Mouse (Mus musculus): Measurements from ENCODE around the gene Ndufaf3.

The Ndufaf3 gene

DNA sequence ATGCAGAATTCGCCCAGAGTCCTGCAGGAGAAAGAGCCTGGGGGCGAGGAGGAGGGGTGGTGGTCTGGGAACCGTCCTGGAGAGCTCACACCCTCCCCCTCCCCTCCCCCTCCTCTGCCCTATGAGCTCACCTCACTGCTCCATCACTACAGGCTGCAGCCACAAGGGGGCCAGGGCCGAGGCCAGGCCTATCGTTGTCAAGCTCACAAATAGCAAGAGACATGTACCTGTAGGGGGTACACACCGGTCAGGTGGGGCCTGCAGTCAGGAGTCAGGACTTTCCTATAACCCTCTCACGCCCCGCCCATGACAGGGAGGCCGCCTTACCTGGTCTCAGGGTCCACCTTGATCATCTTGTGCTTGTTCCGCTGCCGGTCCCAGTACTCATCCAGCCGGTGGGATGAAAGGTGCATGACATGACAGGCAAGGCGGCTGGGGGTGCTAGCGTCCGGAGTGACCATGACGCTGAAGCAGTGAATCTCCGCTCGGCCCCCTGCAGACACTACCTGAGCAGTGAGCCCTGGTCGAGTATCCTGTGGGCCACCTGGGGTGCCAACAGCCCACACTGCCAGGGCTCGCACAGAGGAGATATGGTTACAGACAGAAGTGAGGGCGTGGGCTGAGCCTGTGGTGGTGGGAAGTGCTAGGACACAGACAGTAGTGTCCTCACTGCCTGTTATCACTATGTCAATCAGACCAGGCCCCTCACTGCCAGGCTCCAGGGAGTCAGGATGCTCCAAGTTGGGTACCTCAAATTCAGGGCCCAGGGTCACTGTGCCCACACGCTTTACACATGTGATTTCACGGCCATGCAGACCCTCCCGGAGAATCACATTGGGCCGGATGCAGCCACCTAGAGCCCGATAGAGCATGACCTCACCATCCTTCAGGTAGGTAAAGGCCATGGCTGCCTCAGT lies 6.8 kb upstream of the Ndufaf3 start:
- DNase-seq (ENCODE audit: inconsistent age in 2 of 2, low spot score in 1 of 2) = peak; percentile 62 to 73

GRCm38 (mm10) chr9:108572321-108572720 lies 5.1 kb upstream of the Ndufaf3 start:
- DNase-seq (ENCODE audit: inconsistent age in 2 of 2, low spot score in 1 of 2) = no peak

- no peak for DNase-seq (ENCODE audit: inconsistent age in 2 of 2, low spot score in 1 of 2)
These were observed 4.3 kb upstream of the Ndufaf3 start for GRCm38 (mm10) chr9:108571401-108571973.

GRCm38 (mm10) chr9:108570207-108570896 lies 3.1 kb upstream of the Ndufaf3 start:
- DNase-seq (ENCODE audit: inconsistent age in 2 of 2, low spot score in 1 of 2) = peak; percentile 82 to 93

DNA sequence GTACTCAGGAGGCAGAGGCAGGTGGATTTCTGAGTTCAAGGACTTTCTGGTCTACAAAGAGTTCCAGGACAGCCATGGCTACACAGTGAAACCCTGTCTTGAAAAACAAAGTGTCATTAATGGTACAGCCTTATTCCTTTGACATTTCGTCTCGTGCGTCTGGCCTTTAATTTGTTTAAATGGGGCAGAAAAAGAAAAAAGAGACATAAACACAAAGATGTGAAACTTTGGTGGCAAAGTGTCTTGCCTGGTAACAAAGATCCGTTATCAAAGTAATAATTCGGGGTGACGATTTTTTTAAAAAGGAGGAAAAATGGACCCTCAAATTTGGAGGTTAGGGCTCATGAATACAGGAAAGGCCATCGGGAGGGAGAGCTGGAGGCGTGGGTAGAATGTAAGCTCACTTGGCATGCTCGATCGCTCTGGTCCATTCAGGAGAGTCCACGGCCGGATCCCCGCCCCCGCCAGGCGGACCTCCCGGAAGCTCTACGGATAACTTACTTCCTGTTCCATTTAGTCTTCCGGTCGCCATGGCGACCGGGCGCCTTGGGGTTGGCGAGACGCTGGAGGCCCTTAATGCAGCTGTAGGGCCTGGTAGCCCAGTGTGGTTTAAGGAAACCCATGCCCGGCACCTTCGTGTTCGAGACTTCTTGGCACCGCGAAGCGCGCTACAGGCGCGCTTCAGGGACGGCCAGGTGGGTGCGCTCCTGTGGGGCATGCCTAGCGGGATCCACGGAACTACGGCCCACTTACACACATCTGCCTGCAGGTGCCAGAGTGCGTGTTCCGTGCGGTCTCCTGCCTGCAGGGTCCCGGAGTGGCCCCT lies 2.4 kb upstream of the Ndufaf3 start, which contains the start of gene Dalrd3:
Gene Dalrd3 (plus strand): TSS at position 506 of the 826 bp plus-strand sequence.
- DNase-seq (ENCODE audit: inconsistent age in 2 of 2, low spot score in 1 of 2) = peak; percentile 94 to 97

GRCm38 (mm10) chr9:108568511-108568921 lies 1.3 kb upstream of the Ndufaf3 start:
- peak; percentile 35 to 55 for DNase-seq (ENCODE audit: inconsistent age in 2 of 2, low spot score in 1 of 2)

DNA sequence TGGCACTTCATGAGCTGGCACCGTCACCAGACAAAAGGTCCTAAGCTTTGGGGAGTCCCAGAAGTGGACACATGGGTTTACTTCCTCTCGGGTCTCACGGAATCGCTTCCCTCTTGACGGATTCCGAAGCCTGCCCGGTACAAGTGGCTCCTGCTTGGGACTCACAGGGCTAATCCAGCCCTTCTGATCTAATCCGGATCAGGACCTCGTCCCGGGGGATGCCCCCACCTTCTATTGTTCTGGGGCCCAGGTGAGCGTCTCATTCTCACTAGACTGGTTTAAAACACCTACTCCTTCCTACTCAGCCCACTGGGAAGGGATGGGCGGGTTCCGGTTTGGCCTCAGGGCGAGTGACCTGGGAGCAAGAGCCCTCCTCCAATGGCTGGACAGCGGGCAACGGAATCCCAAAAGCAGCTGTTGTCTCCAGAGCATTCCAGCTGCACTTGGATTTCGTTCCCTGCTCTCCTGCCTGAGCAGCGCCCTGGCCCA lies 741 bp upstream of the Ndufaf3 start:
- peak in 1 of 2 experiments; percentile 54 for DNase-seq (ENCODE audit: inconsistent age in 2 of 2, low spot score in 1 of 2)

DNA sequence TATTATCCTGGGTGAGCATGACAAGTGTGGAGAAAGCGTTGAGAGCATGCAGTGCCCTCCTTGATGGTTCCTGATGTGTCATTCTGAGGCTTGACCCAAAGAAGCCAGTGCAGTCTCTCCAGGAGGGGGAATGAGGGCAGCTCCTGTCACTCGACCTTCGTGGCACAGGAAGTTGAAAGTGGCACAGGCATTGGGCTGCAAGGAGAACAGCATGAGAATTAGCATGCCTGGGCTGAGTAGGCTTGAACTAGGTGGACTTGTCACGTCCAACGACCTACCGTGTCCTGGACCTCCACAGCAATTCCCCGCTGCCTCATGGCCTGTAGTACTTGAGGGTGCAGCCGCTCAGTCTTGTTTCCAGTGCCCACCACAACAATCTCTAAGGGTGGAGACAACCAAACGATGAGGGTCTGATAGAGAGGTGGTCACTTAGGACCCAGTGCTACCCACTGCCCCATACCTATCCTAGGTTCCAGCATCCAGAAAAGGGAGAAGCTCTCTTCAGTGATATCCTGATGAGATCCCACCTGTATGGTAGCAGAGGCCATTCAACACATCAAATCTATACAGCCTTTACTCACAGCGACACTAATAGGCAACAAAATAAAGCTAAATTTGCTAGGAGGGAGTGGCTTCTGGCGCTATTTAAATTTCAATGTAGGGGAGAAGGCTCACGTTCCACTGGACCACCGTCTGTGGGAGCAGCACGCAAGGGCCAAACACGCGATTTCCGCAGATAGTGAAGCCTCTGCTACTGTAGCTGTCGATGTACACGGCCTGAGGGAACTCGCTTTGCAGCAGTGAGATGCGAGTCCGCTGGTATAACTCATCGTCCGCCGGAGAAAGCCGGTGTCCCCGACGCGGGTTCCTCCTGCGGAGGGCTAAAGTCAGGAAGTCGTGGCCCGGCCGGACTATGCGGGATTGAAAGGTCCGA lies 1.1 kb downstream of the Ndufaf3 start:
- DNase-seq (ENCODE audit: inconsistent age in 2 of 2, low spot score in 1 of 2) = peak; percentile 34 to 66

- DNase-seq (ENCODE audit: inconsistent age in 2 of 2, low spot score in 1 of 2) = no peak
These were observed 3.1 kb downstream of the Ndufaf3 start for GRCm38 (mm10) chr9:108564131-108564530.

GRCm38 (mm10) chr9:108563671-108564070 lies 3.6 kb downstream of the Ndufaf3 start:
- no peak for DNase-seq (ENCODE audit: inconsistent age in 2 of 2, low spot score in 1 of 2)

DNA sequence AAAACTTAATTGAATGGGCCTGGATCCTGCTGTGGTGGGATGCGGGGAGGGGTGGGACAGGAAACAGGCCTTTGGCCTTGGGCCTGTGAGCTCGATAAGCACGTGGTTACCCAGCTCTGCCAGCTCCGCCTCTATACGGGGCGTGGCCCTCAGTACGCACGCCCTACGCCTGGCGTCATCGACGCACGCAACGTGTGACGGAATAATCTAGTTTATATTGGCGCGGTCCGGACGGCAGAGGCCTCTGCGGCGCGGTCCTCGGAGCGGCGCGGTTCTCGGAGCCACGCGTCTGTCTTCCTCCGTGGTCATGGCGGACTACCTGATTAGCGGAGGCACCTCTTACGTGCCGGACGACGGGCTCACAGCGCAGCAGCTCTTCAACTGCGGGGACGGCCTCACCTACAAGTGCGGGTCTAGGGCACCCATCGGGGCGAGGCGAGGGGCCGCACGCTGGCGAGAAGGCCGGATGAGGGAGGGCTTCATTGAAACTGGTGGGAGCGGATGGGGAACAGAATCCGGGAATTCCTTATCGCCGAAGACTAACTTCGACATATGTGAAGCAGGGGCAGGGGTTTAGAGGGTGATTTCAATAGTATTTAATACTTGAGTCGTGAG lies 6.9 kb downstream of the Ndufaf3 start, which contains the start of gene Impdh2:
Gene Impdh2 (plus strand): TSS at position 60 of the 615 bp plus-strand sequence.
- peak; percentile 96 to 98 for DNase-seq (ENCODE audit: inconsistent age in 2 of 2, low spot score in 1 of 2)

- DNase-seq (ENCODE audit: inconsistent age in 2 of 2, low spot score in 1 of 2) = no peak
These were observed 8.1 kb downstream of the Ndufaf3 start for GRCm38 (mm10) chr9:108559169-108559568.

DNA sequence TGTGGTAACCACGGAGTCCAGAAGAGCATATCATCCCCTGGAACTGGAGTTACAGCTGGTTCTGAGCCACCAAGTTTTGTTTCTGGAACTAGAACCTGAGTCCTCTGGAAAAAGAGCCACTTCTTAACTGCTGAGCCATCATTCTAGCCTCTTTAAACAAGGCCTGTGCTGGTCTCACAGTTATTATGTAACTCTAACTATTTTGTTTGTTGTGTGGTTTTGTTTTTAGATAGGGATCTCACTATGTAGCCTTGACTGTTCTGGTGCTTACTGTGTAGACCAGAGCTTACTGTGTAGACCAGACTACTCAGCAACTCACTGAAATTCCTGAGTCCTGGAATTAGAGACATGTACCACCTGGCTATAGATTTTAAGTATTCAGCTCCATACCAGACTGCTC lies 20.4 kb downstream of the Ndufaf3 start:
- no peak for DNase-seq (ENCODE audit: inconsistent age in 2 of 2, low spot score in 1 of 2)

GRCm38 (mm10) chr9:108545986-108546385 lies 21.2 kb downstream of the Ndufaf3 start:
- no peak for DNase-seq (ENCODE audit: inconsistent age in 2 of 2, low spot score in 1 of 2)

- DNase-seq (ENCODE audit: inconsistent age in 2 of 2, low spot score in 1 of 2) = no peak
These were observed 26.4 kb downstream of the Ndufaf3 start for GRCm38 (mm10) chr9:108540846-108541245.

DNA sequence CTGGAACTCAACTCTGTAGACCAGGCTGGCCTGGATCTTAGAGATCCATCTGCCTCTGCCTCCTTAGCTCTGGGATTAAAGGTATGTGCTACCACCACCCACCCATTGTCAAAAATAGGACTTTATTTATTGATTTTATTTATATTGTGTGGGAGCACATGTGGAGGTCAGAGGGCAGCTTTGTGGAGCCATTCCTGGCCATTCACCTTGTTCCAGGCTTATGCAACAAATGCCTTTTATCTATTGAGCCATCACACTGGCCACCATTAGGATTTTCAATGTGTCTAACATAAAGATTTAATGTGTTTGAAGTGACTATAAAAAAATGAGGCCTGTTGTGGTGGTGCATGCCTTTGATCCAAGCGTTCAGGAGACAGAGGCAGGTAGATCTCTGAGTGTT lies 35.7 kb downstream of the Ndufaf3 start:
- no peak for DNase-seq (ENCODE audit: inconsistent age in 2 of 2, low spot score in 1 of 2)

- peak in 1 of 2 experiments; percentile 51 for DNase-seq (ENCODE audit: inconsistent age in 2 of 2, low spot score in 1 of 2)
These were observed 36.3 kb downstream of the Ndufaf3 start for GRCm38 (mm10) chr9:108530954-108531353.

DNA sequence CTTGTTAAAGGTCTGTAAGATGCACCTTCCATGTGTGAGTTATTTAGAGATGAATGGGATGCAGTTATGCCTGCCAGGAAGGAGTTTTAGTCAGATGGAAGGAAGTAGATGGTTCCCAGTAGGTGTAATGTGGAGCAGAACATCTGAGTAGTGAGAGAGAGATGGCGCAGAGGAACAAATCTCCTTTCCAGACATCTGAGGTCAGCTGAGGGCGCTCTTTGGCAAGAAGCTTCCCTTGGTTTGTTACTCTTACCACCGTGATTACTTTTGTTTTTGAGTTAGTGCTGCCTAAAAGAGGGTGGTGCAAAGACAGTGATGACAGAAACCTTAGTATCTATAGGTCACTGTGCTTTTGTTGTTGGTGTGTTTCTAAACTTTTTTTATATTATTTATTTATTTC lies 41.8 kb downstream of the Ndufaf3 start:
- DNase-seq (ENCODE audit: inconsistent age in 2 of 2, low spot score in 1 of 2) = no peak

DNA sequence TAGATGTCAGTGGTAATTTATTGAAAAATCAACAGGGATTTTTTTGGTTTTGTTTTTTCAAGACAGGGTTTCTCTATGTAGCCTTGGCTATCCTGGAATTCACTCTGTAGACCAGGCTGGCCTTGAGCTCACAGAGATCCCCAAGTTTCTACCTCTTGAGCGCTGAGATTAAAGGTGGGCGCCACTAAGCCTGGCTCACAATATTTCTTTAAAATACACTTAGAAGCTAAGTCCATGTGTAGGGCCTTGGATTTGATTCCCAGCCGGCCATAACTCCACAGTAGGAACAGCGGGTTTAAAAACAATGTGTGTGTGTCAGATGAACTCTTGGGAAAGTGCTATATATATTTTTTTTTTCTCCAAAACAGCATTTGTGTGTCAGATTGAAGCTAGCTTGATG lies 43.9 kb downstream of the Ndufaf3 start:
- no peak for DNase-seq (ENCODE audit: inconsistent age in 2 of 2, low spot score in 1 of 2)

Data from adrenal gland, adult (tissue).